Mouse (Mus musculus): ENCODE measurements around the gene Larp7.
A peak's percentile ranks its signal among the peaks of the same experiment; 100 is the strongest.

The Larp7 gene

GRCm38 (mm10) chr3:127511786-127512746 is 41.1 kb downstream of the Larp7 start:
- no peak for DNase-seq

- no peak for DNase-seq
Measured at GRCm38 (mm10) chr3:127507878-127508783, 45.0 kb downstream of the Larp7 start.

GRCm38 (mm10) chr3:127498742-127499400 is 54.3 kb downstream of the Larp7 start, which contains the start of gene Ank2:
Ank2 (minus strand) TSS chr3:127499350.
- DNase-seq = peak; percentile 3

GRCm38 (mm10) chr3:127498197-127498741 is 54.9 kb downstream of the Larp7 start:
- DNase-seq = no peak

GRCm38 (mm10) chr3:127492663-127493062 is 60.5 kb downstream of the Larp7 start:
- no peak for DNase-seq

- DNase-seq = no peak
Measured at GRCm38 (mm10) chr3:127487302-127487701, 65.8 kb downstream of the Larp7 start.
